Mouse (Mus musculus): Measurements from ENCODE around the gene Msmp. TPM values are rescaled to one million over a fixed set of nuclear protein-coding genes. Genes with fewer than 3 reads are reported as not detected.

Msmp gene
- total RNA-seq, 2 experiments from 2014 or later, result 1.4 to 2.2 TPM

Small RNA genes within 50 kb of the gene (microRNA-seq; reads per million reads assigned to microRNA genes)
- gene Gm25262, result not detected

Other genes starting within 250 kb of the Msmp start
- 10 to 100 TPM; 29.7 to 34.5 TPM for gene Rusc2, start 202.5 kb downstream of the Msmp start, total RNA-seq (2021)
- under 1 TPM in 1 of 2 experiments, not detected in 1; 0.25 TPM for gene Fam166b, start 155.4 kb downstream of the Msmp start, total RNA-seq (2021)
- 10 to 100 TPM; 57.3 to 60.5 TPM for gene Tesk1, start 142.6 kb downstream of the Msmp start, total RNA-seq (2021)
- 1 to 10 TPM in 1 of 2 experiments, under 1 TPM in 1; 0.95 to 2.1 TPM for gene Cd72, start 129.9 kb downstream of the Msmp start, total RNA-seq (2021)
- gene Sit1, start 100.8 kb downstream of the Msmp start, total RNA-seq (2021), result not detected
- gene Ccdc107, start 91.6 kb downstream of the Msmp start, total RNA-seq (2021), result 10 to 100 TPM; 44.3 TPM
- 10 to 100 TPM; 11.3 to 15.0 TPM for gene Arhgef39, start 84.8 kb downstream of the Msmp start, total RNA-seq (2021)
- 1 to 10 TPM; 1.4 to 1.5 TPM for gene Car9, start 77.5 kb downstream of the Msmp start, total RNA-seq (2021)
- 100 to 1,000 TPM; 135 to 293 TPM for gene Tpm2, start 60.7 kb downstream of the Msmp start, total RNA-seq (2021)
- gene Creb3, start 22.2 kb downstream of the Msmp start, total RNA-seq (2021), result 100 to 1,000 TPM; 130 to 160 TPM
- 100 to 1,000 TPM; 209 to 246 TPM for gene Tln1, start 21.8 kb downstream of the Msmp start, total RNA-seq (2021)
- 10 to 100 TPM; 65.3 to 68.5 TPM for gene Rgp1, start 5.8 kb downstream of the Msmp start, total RNA-seq (2021)
- 10 to 100 TPM; 17.8 to 18.2 TPM for gene Gba2, start 5.6 kb downstream of the Msmp start, total RNA-seq (2021)
- gene Npr2, start 47.4 kb upstream of the Msmp start, total RNA-seq (2021), result 10 to 100 TPM; 43.0 to 47.5 TPM
- gene Spag8, start 69.1 kb upstream of the Msmp start, total RNA-seq (2021), result 1 to 10 TPM; 1.2 to 1.4 TPM
- gene Hint2, start 72.0 kb upstream of the Msmp start, total RNA-seq (2021), result 10 to 100 TPM; 76.5 to 83.8 TPM
- 10 to 100 TPM; 11.3 to 11.6 TPM for gene Tmem8b, start 84.5 kb upstream of the Msmp start, total RNA-seq (2021)
- gene Fam221b, start 84.7 kb upstream of the Msmp start, total RNA-seq (2021), result under 1 TPM; 0.31 to 0.62 TPM
- not detected for gene Olfr70, start 116.3 kb upstream of the Msmp start, total RNA-seq (2021)
- gene Olfr71, start 125.8 kb upstream of the Msmp start, total RNA-seq (2021), result not detected
- 1 to 10 TPM; 2.4 to 3.6 TPM for gene Hrct1, start 142.7 kb upstream of the Msmp start, total RNA-seq (2021)
- 1 to 10 TPM; 1.4 to 2.0 TPM for gene Spaar, start 145.5 kb upstream of the Msmp start, total RNA-seq (2021)
- gene Olfr159, start 186.5 kb upstream of the Msmp start, total RNA-seq (2021), result not detected
- gene Olfr156, start 239.4 kb upstream of the Msmp start, total RNA-seq (2021), result not detected